Mouse (Mus musculus) right cerebral cortex, adult 18-20 months (tissue): ENCODE measurements around the gene Maea.

Experiments
- DNase-seq: peaks from one replicate; pipeline ENCODE4 v3.0.0; 2022; ENCODE audit warnings: mixed read lengths

Maea gene

GRCm38 (mm10) chr5:33358467-33358866 is 23.2 kb downstream of the Maea start:
- no peak for DNase-seq

- no peak for DNase-seq
Observed at GRCm38 (mm10) chr5:33363263-33363662, 28.0 kb downstream of the Maea start.

GRCm38 (mm10) chr5:33368651-33369050 is 33.3 kb downstream of the Maea start:
- DNase-seq, result no peak

GRCm38 (mm10) chr5:33371137-33371536 is 35.8 kb downstream of the Maea start:
- no peak for DNase-seq

GRCm38 (mm10) chr5:33371668-33372067 is 36.4 kb downstream of the Maea start:
- no peak for DNase-seq

GRCm38 (mm10) chr5:33372331-33373038 is 37.2 kb downstream of the Maea start:
- DNase-seq, result no peak

GRCm38 (mm10) chr5:33377176-33377575 is 41.9 kb downstream of the Maea start:
- no peak for DNase-seq

GRCm38 (mm10) chr5:33377801-33378301 is 42.5 kb downstream of the Maea start:
- no peak for DNase-seq

- peak; percentile 99 for DNase-seq
Observed at GRCm38 (mm10) chr5:33378302-33378854, 43.1 kb downstream of the Maea start, which contains the start of gene Uvssa. Gene Uvssa, plus strand, starts transcription at chr5:33378549.

GRCm38 (mm10) chr5:33387550-33387949 is 52.2 kb downstream of the Maea start:
- no peak for DNase-seq

GRCm38 (mm10) chr5:33393803-33394202 is 58.5 kb downstream of the Maea start:
- peak; percentile 82 for DNase-seq

GRCm38 (mm10) chr5:33395693-33396092 is 60.4 kb downstream of the Maea start:
- DNase-seq, result no peak

- no peak for DNase-seq
Observed at GRCm38 (mm10) chr5:33396828-33397227, 61.5 kb downstream of the Maea start.

GRCm38 (mm10) chr5:33400819-33401218 is 65.5 kb downstream of the Maea start:
- DNase-seq, result no peak

GRCm38 (mm10) chr5:33420313-33420712 is 85.0 kb downstream of the Maea start:
- DNase-seq, result no peak
